Mouse (Mus musculus): ENCODE data around the gene Ddah2. TPM values are rescaled to one million over a fixed set of nuclear protein-coding genes. Genes with fewer than 3 reads are reported as not detected.

The Ddah2 gene
- polyA plus RNA-seq, 1 experiment from 2014 or later: 222 TPM

- Histone ChIP-seq H3K27ac (replicated peaks in 1 of 2; ENCODE audit: control insufficient read depth in 1 of 2, insufficient read depth in 1 of 2, low read depth in 2 of 2, low read length in 2 of 2) (no peak overlapping the region), H3K36me3 (ENCODE audit: control insufficient read depth, insufficient read depth, low read length) (peaks cover 25% of the 10 kb centered on the region), H3K9me3 (ENCODE audit: control insufficient read depth, low read length) (no peaks in the 10 kb centered on the region), H3K4me3 (ENCODE audit: control insufficient read depth in 1 of 2, insufficient read depth in 1 of 2, low read depth in 1 of 2, low read length in 2 of 2) (peak overlapping the region in 1 of 2 experiments; percentile 34; a peak in 2 of 4 replicates), H3K4me1 (ENCODE audit: control insufficient read depth in 2 of 2, insufficient read depth in 2 of 2, low read length in 2 of 2) (peaks cover 10 to 16% of the 10 kb centered on the region in 2 experiments), H3K27me3 (ENCODE audit: control insufficient read depth, insufficient read depth, low read length) (peaks cover 33% of the 10 kb centered on the region), H3K4me2 (ENCODE audit: low read length) (peak overlapping the region; percentile 67), H3K9ac (ENCODE audit: low read length) (no peak overlapping the region)
- no peak for ATAC-seq (ENCODE audit: insufficient number of reproducible peaks, insufficient read depth, low FRiP score, low read depth)
- 27% methylated on average over 10 of the region's 10 CpGs for WGBS
Observed at GRCm38 (mm10) chr17:35064378-35064877, 5.6 kb downstream of the Ddah2 start.

GRCm38 (mm10) chr17:35064951-35065947 is 6.4 kb downstream of the Ddah2 start, which contains the start of gene Ly6g6c:
Gene Ly6g6c (plus strand): TSS chr17:35065388.
- peaks cover 33% of the 10 kb centered on the region for H3K27me3 ChIP-seq (ENCODE audit: control insufficient read depth, insufficient read depth, low read length)
- no peaks in the 10 kb centered on the region for H3K9me3 ChIP-seq (ENCODE audit: control insufficient read depth, low read length)
- peak within 1 kb of the TSS; percentile 52 for H3K9ac ChIP-seq (ENCODE audit: low read length)
- H3K36me3 ChIP-seq (ENCODE audit: control insufficient read depth, insufficient read depth, low read length): peaks cover 25% of the 10 kb centered on the region
- H3K4me3 ChIP-seq (ENCODE audit: control insufficient read depth in 1 of 2, insufficient read depth in 1 of 2, low read depth in 1 of 2, low read length in 2 of 2): peak within 1 kb of the TSS; percentile 19 to 34
- 2% methylated on average over 48 of the region's 48 CpGs for WGBS
- peaks cover 8 to 13% of the 10 kb centered on the region in 2 experiments for H3K4me1 ChIP-seq (ENCODE audit: control insufficient read depth in 2 of 2, insufficient read depth in 2 of 2, low read length in 2 of 2)
- peak within 1 kb of the TSS; percentile 67 for H3K4me2 ChIP-seq (ENCODE audit: low read length)
- no peak within 1 kb of the TSS for H3K27ac ChIP-seq (replicated peaks in 1 of 2; ENCODE audit: control insufficient read depth in 1 of 2, insufficient read depth in 1 of 2, low read depth in 2 of 2, low read length in 2 of 2)
- ATAC-seq (ENCODE audit: insufficient number of reproducible peaks, insufficient read depth, low FRiP score, low read depth): no peak

- 48% methylated on average over 10 of the region's 10 CpGs for WGBS
- Histone ChIP-seq H3K27me3 (ENCODE audit: control insufficient read depth, insufficient read depth, low read length) (peaks cover 33% of the 10 kb centered on the region), H3K9me3 (ENCODE audit: control insufficient read depth, low read length) (no peaks in the 10 kb centered on the region), H3K4me1 (ENCODE audit: control insufficient read depth in 2 of 2, insufficient read depth in 2 of 2, low read length in 2 of 2) (peaks cover 6 to 8% of the 10 kb centered on the region in 2 experiments; a peak in 2 of 4 replicates), H3K27ac (replicated peaks in 1 of 2; ENCODE audit: control insufficient read depth in 1 of 2, insufficient read depth in 1 of 2, low read depth in 2 of 2, low read length in 2 of 2) (no peak within 1 kb of the TSS), H3K4me3 (ENCODE audit: control insufficient read depth in 1 of 2, insufficient read depth in 1 of 2, low read depth in 1 of 2, low read length in 2 of 2) (peak within 1 kb of the TSS; percentile 19 to 34), H3K9ac (ENCODE audit: low read length) (peak within 1 kb of the TSS; percentile 52), H3K36me3 (ENCODE audit: control insufficient read depth, insufficient read depth, low read length) (peaks cover 17% of the 10 kb centered on the region), H3K4me2 (ENCODE audit: low read length) (peak within 1 kb of the TSS; percentile 67)
- no peak for ATAC-seq (ENCODE audit: insufficient number of reproducible peaks, insufficient read depth, low FRiP score, low read depth)
Observed at GRCm38 (mm10) chr17:35066084-35066483, 7.2 kb downstream of the Ddah2 start, which contains the start of gene Mpig6b. Gene Mpig6b (minus strand): TSS chr17:35066184.

- WGBS: 72% methylated on average over 17 of the region's 17 CpGs
- no peak overlapping the region for H3K9ac ChIP-seq (ENCODE audit: low read length)
- no peak for ATAC-seq (ENCODE audit: insufficient number of reproducible peaks, insufficient read depth, low FRiP score, low read depth)
Observed at GRCm38 (mm10) chr17:35068213-35068914, 9.5 kb downstream of the Ddah2 start.

GRCm38 (mm10) chr17:35070556-35071229 is 11.9 kb downstream of the Ddah2 start:
- Histone ChIP-seq H3K9ac (ENCODE audit: low read length) (no peak overlapping the region), H3K27me3 (ENCODE audit: control insufficient read depth, insufficient read depth, low read length) (peaks cover 17% of the 10 kb centered on the region), H3K4me2 (ENCODE audit: low read length) (no peak overlapping the region), H3K4me3 (ENCODE audit: control insufficient read depth in 1 of 2, insufficient read depth in 1 of 2, low read depth in 1 of 2, low read length in 2 of 2) (no peak overlapping the region), H3K36me3 (ENCODE audit: control insufficient read depth, insufficient read depth, low read length) (no peaks in the 10 kb centered on the region), H3K4me1 (ENCODE audit: control insufficient read depth in 2 of 2, insufficient read depth in 2 of 2, low read length in 2 of 2) (peaks cover 0 to under 1% of the 10 kb centered on the region in 2 experiments; a peak in 1 of 4 replicates), H3K27ac (replicated peaks in 1 of 2; ENCODE audit: control insufficient read depth in 1 of 2, insufficient read depth in 1 of 2, low read depth in 2 of 2, low read length in 2 of 2) (no peak overlapping the region), H3K9me3 (ENCODE audit: control insufficient read depth, low read length) (no peaks in the 10 kb centered on the region)
- no peak for ATAC-seq (ENCODE audit: insufficient number of reproducible peaks, insufficient read depth, low FRiP score, low read depth)
- 33% methylated on average over 6 of the region's 6 CpGs for WGBS

More at GRCm38 (mm10) chr17:35068213-35068914, 9.5 kb downstream of the Ddah2 start:
- Histone ChIP-seq H3K4me3 (ENCODE audit: control insufficient read depth in 1 of 2, insufficient read depth in 1 of 2, low read depth in 1 of 2, low read length in 2 of 2) (no peak overlapping the region), H3K4me1 (ENCODE audit: control insufficient read depth in 2 of 2, insufficient read depth in 2 of 2, low read length in 2 of 2) (peaks cover 6 to 8% of the 10 kb centered on the region in 2 experiments; a peak in 2 of 4 replicates), H3K9me3 (ENCODE audit: control insufficient read depth, low read length) (no peaks in the 10 kb centered on the region), H3K27ac (replicated peaks in 1 of 2; ENCODE audit: control insufficient read depth in 1 of 2, insufficient read depth in 1 of 2, low read depth in 2 of 2, low read length in 2 of 2) (no peak overlapping the region), H3K4me2 (ENCODE audit: low read length) (no peak overlapping the region), H3K27me3 (ENCODE audit: control insufficient read depth, insufficient read depth, low read length) (peaks cover 33% of the 10 kb centered on the region), H3K36me3 (ENCODE audit: control insufficient read depth, insufficient read depth, low read length) (no peaks in the 10 kb centered on the region)

GRCm38 (mm10) chr17:35071454-35071853 is 12.6 kb downstream of the Ddah2 start:
- no peaks in the 10 kb centered on the region for H3K9me3 ChIP-seq (ENCODE audit: control insufficient read depth, low read length)
- no peak overlapping the region for H3K9ac ChIP-seq (ENCODE audit: low read length)
- ATAC-seq (ENCODE audit: insufficient number of reproducible peaks, insufficient read depth, low FRiP score, low read depth): no peak
- no peaks in the 10 kb centered on the region for H3K36me3 ChIP-seq (ENCODE audit: control insufficient read depth, insufficient read depth, low read length)
- no peak overlapping the region for H3K4me2 ChIP-seq (ENCODE audit: low read length)
- H3K27me3 ChIP-seq (ENCODE audit: control insufficient read depth, insufficient read depth, low read length): peaks cover 12% of the 10 kb centered on the region
- H3K4me1 ChIP-seq (ENCODE audit: control insufficient read depth in 2 of 2, insufficient read depth in 2 of 2, low read length in 2 of 2): no peaks in the 10 kb centered on the region; a peak in 1 of 4 replicates
- no peak overlapping the region for H3K4me3 ChIP-seq (ENCODE audit: control insufficient read depth in 1 of 2, insufficient read depth in 1 of 2, low read depth in 1 of 2, low read length in 2 of 2)
- H3K27ac ChIP-seq (replicated peaks in 1 of 2; ENCODE audit: control insufficient read depth in 1 of 2, insufficient read depth in 1 of 2, low read depth in 2 of 2, low read length in 2 of 2): no peak overlapping the region
- 79% methylated on average over 9 of the region's 9 CpGs for WGBS

GRCm38 (mm10) chr17:35074097-35074496 is 15.3 kb downstream of the Ddah2 start:
- H3K27ac ChIP-seq (replicated peaks in 1 of 2; ENCODE audit: control insufficient read depth in 1 of 2, insufficient read depth in 1 of 2, low read depth in 2 of 2, low read length in 2 of 2): no peak overlapping the region
- H3K4me3 ChIP-seq (ENCODE audit: control insufficient read depth in 1 of 2, insufficient read depth in 1 of 2, low read depth in 1 of 2, low read length in 2 of 2): no peak overlapping the region

More at GRCm38 (mm10) chr17:35074097-35074496, 15.3 kb downstream of the Ddah2 start:
- ATAC-seq (ENCODE audit: insufficient number of reproducible peaks, insufficient read depth, low FRiP score, low read depth): no peak
- no peaks in the 10 kb centered on the region for H3K36me3 ChIP-seq (ENCODE audit: control insufficient read depth, insufficient read depth, low read length)
- 47% methylated on average over 17 of the region's 17 CpGs for WGBS
- no peaks in the 10 kb centered on the region for H3K27me3 ChIP-seq (ENCODE audit: control insufficient read depth, insufficient read depth, low read length)
- no peaks in the 10 kb centered on the region for H3K9me3 ChIP-seq (ENCODE audit: control insufficient read depth, low read length)
- no peak overlapping the region for H3K4me2 ChIP-seq (ENCODE audit: low read length)
- H3K4me1 ChIP-seq (ENCODE audit: control insufficient read depth in 2 of 2, insufficient read depth in 2 of 2, low read length in 2 of 2): peaks cover 3 to 11% of the 10 kb centered on the region in 2 experiments; a peak in 3 of 4 replicates
- H3K9ac ChIP-seq (ENCODE audit: low read length): no peak overlapping the region
